Mouse (Mus musculus) urinary bladder, postnatal 25 days (tissue): Measurements from ENCODE around the gene Fbxo45.
"Not testable (repeated sequence)": the region's sequence is repeated elsewhere in the genome, so short reads cannot be mapped to it uniquely, and the experiment has no call there.

Experiments used
- DNase-seq: peaks from one replicate; pipeline ENCODE4 v3.0.0; 2022; ENCODE audit warnings: low spot score

Fbxo45 gene

GRCm38 (mm10) chr16:32246952-32247370, at the start of gene Fbxo45, which contains the start of gene Wdr53:
Fbxo45 (minus strand) TSS chr16:32247158.
Wdr53 (plus strand) TSS chr16:32247227.
- peak; percentile 91 for DNase-seq

GRCm38 (mm10) chr16:32291821-32292220, 44.9 kb upstream of the Fbxo45 start:
- DNase-seq, result no peak

- DNase-seq, result no peak
These were observed 35.6 kb upstream of the Fbxo45 start for GRCm38 (mm10) chr16:32282608-32283007.

GRCm38 (mm10) chr16:32280211-32280610, 33.3 kb upstream of the Fbxo45 start:
- no peak for DNase-seq

GRCm38 (mm10) chr16:32278396-32278795, 31.4 kb upstream of the Fbxo45 start:
- DNase-seq, result no peak

GRCm38 (mm10) chr16:32277308-32278256, 30.6 kb upstream of the Fbxo45 start, which contains the start of gene Rnf168:
Rnf168 (plus strand) TSS chr16:32277459.
- peak; percentile 87 for DNase-seq

- no peak for DNase-seq
These were observed 28.9 kb upstream of the Fbxo45 start for GRCm38 (mm10) chr16:32275830-32276229.

GRCm38 (mm10) chr16:32275041-32275440, 28.1 kb upstream of the Fbxo45 start:
- no peak for DNase-seq

- no peak for DNase-seq
These were observed 26.4 kb upstream of the Fbxo45 start for GRCm38 (mm10) chr16:32273338-32273737.

GRCm38 (mm10) chr16:32271291-32271690, 24.3 kb upstream of the Fbxo45 start, which contains the start of gene Smco1:
Smco1 (plus strand) TSS chr16:32271468.
- DNase-seq, result no peak

GRCm38 (mm10) chr16:32264225-32264624, 17.3 kb upstream of the Fbxo45 start:
- not testable (repeated sequence) for DNase-seq

GRCm38 (mm10) chr16:32246351-32246791, 587 bp downstream of the Fbxo45 start:
- DNase-seq, result peak; percentile 43

GRCm38 (mm10) chr16:32243901-32244300, 3.1 kb downstream of the Fbxo45 start:
- no peak for DNase-seq

GRCm38 (mm10) chr16:32239428-32240312, 7.3 kb downstream of the Fbxo45 start:
- DNase-seq, result no peak

- no peak for DNase-seq
These were observed 8.9 kb downstream of the Fbxo45 start for GRCm38 (mm10) chr16:32237930-32238680.

- not testable (repeated sequence) for DNase-seq
These were observed 14.9 kb downstream of the Fbxo45 start for GRCm38 (mm10) chr16:32232050-32232449.

GRCm38 (mm10) chr16:32222399-32222798, 24.6 kb downstream of the Fbxo45 start:
- DNase-seq, result no peak

GRCm38 (mm10) chr16:32221803-32222202, 25.2 kb downstream of the Fbxo45 start:
- no peak for DNase-seq

GRCm38 (mm10) chr16:32214804-32215576, 32.0 kb downstream of the Fbxo45 start:
- no peak for DNase-seq

GRCm38 (mm10) chr16:32214156-32214555, 32.8 kb downstream of the Fbxo45 start:
- no peak for DNase-seq

- no peak for DNase-seq
These were observed 42.1 kb downstream of the Fbxo45 start for GRCm38 (mm10) chr16:32204902-32205301.
